Mouse (Mus musculus) limb, embryonic 14.5 days (tissue): ENCODE measurements around the gene Slc9a6. TPM values are rescaled to one million over a fixed set of nuclear protein-coding genes. Genes with fewer than 3 reads are reported as not detected.
A peak's percentile ranks its signal among the peaks of the same experiment; 100 is the strongest.

Source experiments
- ATAC-seq: fragments of 200-750 bp; cut with Nextera tagmentation; 2 replicates; pipeline ENCODE4 v1.8.0; 2017; ENCODE audit warnings: low read depth, moderate number of reproducible peaks, moderate TSS enrichment; ENCODE audit not compliant: low FRiP score
- DNase-seq: peaks from one replicate; pipeline ENCODE4 v3.0.0-alpha.2; 2015; ENCODE audit warnings: low spot score
- H3K27ac ChIP-seq: fragments of 300-500 bp; sonication (generic); replicated peaks from 2 replicates; pipeline ENCODE4 v1.5.1; 2014; ENCODE audit warnings: low read depth, mild to moderate bottlenecking, low read length, moderate library complexity, mixed read lengths
- H3K27me3 ChIP-seq: fragments of 300-500 bp; sonication (generic); 2 replicates; pipeline ENCODE4 v1.6.1; 2014; ENCODE audit warnings: low read length, mixed read lengths; ENCODE audit not compliant: control insufficient read depth, insufficient read depth
- H3K36me3 ChIP-seq: fragments of 300-500 bp; sonication (generic); 2 replicates; pipeline ENCODE4 v1.6.1; 2014; ENCODE audit warnings: mild to moderate bottlenecking, low read length, moderate library complexity, mixed read lengths; ENCODE audit not compliant: control insufficient read depth, insufficient read depth
- H3K4me1 ChIP-seq: fragments of 300-500 bp; sonication (generic); 2 replicates; pipeline ENCODE4 v1.6.1; 2014; ENCODE audit warnings: antibody characterized with exemption, low read length, mixed read lengths; ENCODE audit not compliant: control insufficient read depth, insufficient read depth
- H3K4me2 ChIP-seq: fragments of 300-500 bp; sonication (generic); replicated peaks from 2 replicates; pipeline ENCODE4 v1.6.1; 2014; ENCODE audit warnings: low read depth, mild to moderate bottlenecking, low read length, moderate library complexity; ENCODE audit not compliant: severe bottlenecking
- H3K4me3 ChIP-seq: fragments of 300-500 bp; sonication (generic); replicated peaks from 2 replicates; pipeline ENCODE4 v1.5.1; 2014; ENCODE audit warnings: low read length
- H3K9ac ChIP-seq: fragments of 300-500 bp; sonication (generic); 2 replicates; pipeline ENCODE4 v1.6.1; 2014; ENCODE audit warnings: mild to moderate bottlenecking, low read depth, low read length, moderate library complexity; ENCODE audit not compliant: severe bottlenecking
- H3K9me3 ChIP-seq: fragments of 300-500 bp; sonication (generic); 2 replicates; pipeline ENCODE4 v1.6.1; 2016; ENCODE audit warnings: low read length; ENCODE audit not compliant: control insufficient read depth
- POLR2A ChIP-seq: fragments of 200-500 bp; IDR thresholded peaks from 2 replicates; pipeline ENCODE4 v1.8.0; 2012; ENCODE audit warnings: inconsistent platforms, mild to moderate bottlenecking, moderate library complexity, borderline replicate concordance; ENCODE audit not compliant: insufficient read depth, insufficient read length; ENCODE audit errors: extremely low read depth
- WGBS: fragments of 180-500 bp; shearing (Covaris S2); extraction: QIAGEN DNeasy Blood & Tissue Kit; methylation state at CpG from one replicate; pipeline ENCODE4 v1.1.7; 2014; 5-methylcytosine and 5-hydroxymethylcytosine counted together
- polyA plus RNA-seq, 2 experiments: library from polyadenylated mRNA; depleted of rRNA in 1 of 2; stranded (reverse) in 1 of 2; unstranded in 1 of 2; fragments of >200 nt; fragmentation: Nextera tagmentation in 1 of 2; extraction: Ambion mirVana in 1 of 2; gene quantifications; 2 replicates each; pipeline versions ENCODE4 v1.2.1 to v1.2.3; 2012 to 2014

The Slc9a6 gene
- 16.1 and 17.0 TPM in 2 replicates for polyA plus RNA-seq (2012; rRNA removed)
- polyA plus RNA-seq (2014; fragmentation: Nextera tagmentation; extraction: Ambion mirVana), result 11.8 and 13.1 TPM in 2 replicates

DNA sequence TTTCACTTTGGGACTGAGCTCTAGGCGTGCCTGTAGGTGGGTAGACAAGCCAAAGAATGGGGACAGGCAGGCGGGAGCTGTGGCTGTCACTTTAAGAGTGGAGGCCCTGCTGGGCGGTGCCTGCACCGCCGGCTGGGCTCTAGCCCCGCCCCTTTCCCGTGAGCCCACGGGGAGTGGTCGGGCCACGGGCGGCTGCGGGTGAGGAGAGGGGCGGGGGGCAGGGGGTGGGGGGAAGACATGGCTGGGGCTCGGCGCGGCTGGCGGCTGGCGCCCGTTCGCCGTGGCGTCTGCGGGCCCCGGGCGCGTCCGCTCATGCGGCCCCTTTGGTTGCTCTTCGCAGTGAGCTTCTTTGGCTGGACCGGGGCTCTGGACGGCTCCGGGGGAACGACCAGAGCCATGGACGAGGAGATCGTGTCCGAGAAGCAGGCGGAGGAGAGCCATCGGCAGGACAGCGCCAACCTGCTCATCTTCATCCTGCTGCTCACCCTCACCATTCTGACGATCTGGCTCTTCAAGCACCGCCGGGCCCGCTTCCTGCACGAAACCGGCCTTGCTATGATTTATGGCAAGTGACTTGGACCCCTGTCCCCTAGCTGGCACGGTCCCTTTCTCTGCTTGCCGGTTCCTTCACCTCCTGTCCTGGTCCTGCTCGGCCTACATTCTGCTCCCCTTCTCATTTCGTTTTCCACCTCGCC is at the start of gene Slc9a6:
Gene Slc9a6, plus strand, starts transcription at position 135 of the 695 bp plus-strand sequence.
- H3K27ac ChIP-seq, result peak within 1 kb of the TSS; percentile 65
- TF ChIP-seq POLR2A, result no peak

DNA sequence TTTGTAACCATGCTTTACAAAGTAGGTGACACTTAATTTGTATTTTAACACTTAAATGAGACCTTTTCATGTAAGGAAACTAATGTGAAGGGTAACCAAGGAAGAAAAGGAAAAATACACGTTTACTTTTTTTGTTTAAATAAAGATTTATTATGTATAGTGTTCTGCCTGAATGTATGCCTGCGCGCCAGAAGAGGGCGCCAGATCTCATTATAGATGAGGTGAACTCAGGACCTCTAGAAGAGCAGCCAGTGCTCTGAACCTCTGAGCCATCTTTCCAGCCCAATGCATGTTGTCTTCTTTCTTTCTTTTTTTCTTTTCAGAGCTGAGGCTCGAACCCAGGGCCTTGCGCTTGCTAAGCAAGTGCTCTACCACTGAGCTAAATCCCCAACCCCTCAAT is 37.1 kb upstream of the Slc9a6 start:
- H3K36me3 ChIP-seq, result no peaks in the 10 kb centered on the region
- 27% methylated on average over 6 of the region's 6 CpGs for WGBS
- DNase-seq (no peak), ATAC-seq (no peak)
- H3K4me3 ChIP-seq, result no peak overlapping the region
- no peak overlapping the region for H3K27ac ChIP-seq
- H3K27me3 ChIP-seq, result no peaks in the 10 kb centered on the region
- H3K4me2 ChIP-seq, result no peak overlapping the region
- H3K9me3 ChIP-seq, result no peaks in the 10 kb centered on the region
- no peak overlapping the region for H3K9ac ChIP-seq
- H3K4me1 ChIP-seq, result no peaks in the 10 kb centered on the region
- TF ChIP-seq POLR2A, result no peak

More for the DNA sequence above, at the start of gene Slc9a6:
- Histone ChIP-seq H3K27me3 (no peaks in the 10 kb centered on the region), H3K9me3 (no peaks in the 10 kb centered on the region), H3K4me1 (peaks cover 5% of the 10 kb centered on the region; the same call in 1 of the 2 replicates), H3K9ac (peak within 1 kb of the TSS; percentile 66), H3K4me3 (peak within 1 kb of the TSS; percentile 55), H3K36me3 (no peaks in the 10 kb centered on the region), H3K4me2 (peak within 1 kb of the TSS; percentile 49)
- WGBS, result 14% methylated on average over 36 of the region's 50 CpGs
- DNase-seq (peak; percentile 81), ATAC-seq (peak; percentile 98)

DNA sequence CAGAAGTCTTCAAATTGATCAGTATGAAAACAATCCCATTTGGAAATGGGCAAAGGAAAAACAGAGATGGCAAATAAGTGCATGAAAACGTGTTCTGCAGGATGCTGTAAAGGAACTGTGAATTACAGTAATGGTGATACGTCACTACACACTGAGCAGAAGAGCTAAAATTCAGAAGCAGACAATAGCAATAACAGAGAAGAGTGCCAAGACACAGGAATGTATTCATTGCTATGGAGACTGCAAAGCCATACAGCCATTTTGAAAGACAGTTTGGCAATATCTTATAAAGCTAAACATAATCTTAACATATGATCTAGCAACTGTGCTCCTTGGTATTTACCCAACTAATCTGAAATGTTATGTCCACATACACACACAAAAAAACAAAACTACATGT is 31.4 kb upstream of the Slc9a6 start:
- no peak for DNase-seq
- TF ChIP-seq POLR2A, result no peak
- Histone ChIP-seq H3K9ac (no peak overlapping the region), H3K36me3 (no peaks in the 10 kb centered on the region), H3K27ac (no peak overlapping the region), H3K4me1 (no peaks in the 10 kb centered on the region), H3K9me3 (no peaks in the 10 kb centered on the region), H3K4me2 (no peak overlapping the region), H3K4me3 (no peak overlapping the region), H3K27me3 (no peaks in the 10 kb centered on the region)
- ATAC-seq, result no peak
- 77% methylated on average over 2 of the region's 2 CpGs for WGBS

DNA sequence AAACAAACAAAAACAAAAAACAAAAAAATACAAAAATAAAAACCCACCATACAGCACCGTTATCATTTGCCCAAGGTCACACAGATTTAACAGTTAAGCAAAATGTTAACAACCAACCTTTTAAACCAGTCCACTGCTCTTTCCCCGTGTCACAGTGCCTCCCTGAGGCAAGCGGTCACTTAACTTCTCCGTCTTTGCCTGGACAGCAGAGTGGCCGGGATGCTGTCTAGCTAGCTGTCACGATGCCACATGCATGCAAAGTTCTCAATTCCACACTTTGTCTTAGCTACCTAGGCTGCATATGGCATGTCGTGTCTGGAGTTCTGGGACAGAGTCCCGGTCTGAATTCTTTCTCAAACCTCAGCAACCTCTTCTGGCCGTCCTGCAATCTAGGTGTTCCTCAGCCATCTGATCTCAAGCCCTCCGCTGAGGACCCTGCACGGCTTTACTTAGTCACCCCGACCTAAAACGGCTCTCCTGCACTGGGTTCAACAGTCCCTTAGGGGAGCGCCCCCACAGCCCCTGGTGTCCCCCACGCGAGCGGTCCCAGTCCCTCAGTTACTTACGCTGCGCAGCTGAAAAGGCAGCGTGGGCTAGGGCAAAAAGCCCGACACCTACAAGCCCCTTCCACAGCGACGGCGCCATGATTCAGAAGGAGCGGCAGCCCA is 12.2 kb upstream of the Slc9a6 start:
- Histone ChIP-seq H3K27ac (peak overlapping the region; percentile 61), H3K27me3 (no peaks in the 10 kb centered on the region), H3K9me3 (no peaks in the 10 kb centered on the region), H3K4me3 (peak overlapping the region; percentile 61), H3K36me3 (0 out of 2 replicates have a peak, but pooled peaks cover 5% of the 10 kb centered on the region), H3K4me1 (no peaks in the 10 kb centered on the region), H3K4me2 (peak overlapping the region; percentile 45), H3K9ac (peak overlapping the region; percentile 77)
- WGBS, result 18% methylated on average over 25 of the region's 25 CpGs
- DNase-seq (no peak), ATAC-seq (peak; percentile 32; the same call in 1 of the 2 replicates)
- TF ChIP-seq POLR2A, result no peak

DNA sequence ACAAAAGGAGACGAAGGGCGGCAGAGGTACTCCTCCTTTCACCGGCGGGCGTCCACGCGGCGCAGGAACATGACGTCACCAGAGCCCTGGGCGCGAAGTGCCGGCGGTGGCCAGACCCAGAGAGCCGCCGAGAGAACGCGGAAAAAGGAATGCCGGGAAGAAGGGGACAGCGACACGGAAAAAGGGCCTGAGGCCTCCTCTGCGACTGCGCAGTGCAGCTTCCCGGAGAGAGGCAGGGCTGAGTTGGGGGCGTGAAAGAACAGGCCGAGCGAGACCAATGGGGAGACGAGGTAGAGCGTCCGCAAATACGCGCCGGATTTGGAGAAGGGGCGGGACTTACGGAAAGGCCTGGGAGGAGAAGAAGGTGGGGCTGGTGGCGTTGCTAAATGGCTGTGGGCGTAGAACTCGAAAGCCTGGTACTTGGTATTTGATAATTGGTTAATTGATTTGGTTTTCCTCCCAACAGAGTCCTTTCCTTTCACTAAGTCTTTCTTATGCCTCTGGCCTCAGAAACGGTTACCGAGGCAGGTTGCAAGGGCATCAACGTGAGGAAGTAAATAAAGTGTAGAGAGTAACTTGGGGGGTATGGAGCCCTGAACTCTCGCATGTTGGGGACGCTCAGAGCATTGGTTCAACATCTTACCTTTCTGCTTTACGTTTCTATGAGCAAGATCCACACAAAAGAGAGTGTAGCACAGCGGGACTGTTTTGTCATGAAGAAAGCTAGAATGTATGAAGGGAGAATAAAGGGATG is 11.5 kb upstream of the Slc9a6 start, which contains the start of gene Mmgt1:
Gene Mmgt1, minus strand, starts transcription at position 183 of the 754 bp plus-strand sequence.
- H3K27ac ChIP-seq, result peak within 1 kb of the TSS; percentile 61
- WGBS, result 21% methylated on average over 40 of the region's 44 CpGs
- no peaks in the 10 kb centered on the region for H3K9me3 ChIP-seq
- no peak for TF ChIP-seq POLR2A
- ATAC-seq, result peak; percentile 99
- H3K9ac ChIP-seq, result peak within 1 kb of the TSS; percentile 77
- no peaks in the 10 kb centered on the region for H3K4me1 ChIP-seq
- H3K4me3 ChIP-seq, result peak within 1 kb of the TSS; percentile 61
- peak within 1 kb of the TSS; percentile 45 for H3K4me2 ChIP-seq
- no peaks in the 10 kb centered on the region for H3K27me3 ChIP-seq
- H3K36me3 ChIP-seq, result 0 out of 2 replicates have a peak, but pooled peaks cover 5% of the 10 kb centered on the region
- DNase-seq, result peak; percentile 90
